Mouse (Mus musculus) neural tube, embryonic 12.5 days (tissue): Measurements from ENCODE around the gene Polm. TPM values are rescaled to one million over a fixed set of nuclear protein-coding genes. Genes with fewer than 3 reads are reported as not detected.

Experiments
- ATAC-seq: fragments of 200-750 bp; cut with Nextera tagmentation; 2 replicates; pipeline ENCODE4 v1.8.0; 2017; ENCODE audit warnings: low read depth, mild to moderate bottlenecking, moderate TSS enrichment, moderate library complexity; ENCODE audit not compliant: low FRiP score
- H3K27ac ChIP-seq: fragments of 300-500 bp; sonication (generic); 2 replicates; pipeline ENCODE4 v1.5.1; 2016
- H3K27me3 ChIP-seq: fragments of 300-500 bp; sonication (generic); replicated peaks from 2 replicates; pipeline ENCODE4 v1.6.1; 2016; ENCODE audit warnings: mild to moderate bottlenecking
- H3K36me3 ChIP-seq: fragments of 300-500 bp; sonication (generic); 2 replicates; pipeline ENCODE4 v1.6.1; 2016; ENCODE audit warnings: mild to moderate bottlenecking
- H3K4me1 ChIP-seq: fragments of 300-500 bp; sonication (generic); 2 replicates; pipeline ENCODE4 v1.6.1; 2016
- H3K4me2 ChIP-seq: fragments of 300-500 bp; sonication (generic); replicated peaks from 2 replicates; pipeline ENCODE4 v1.6.1; 2016; ENCODE audit warnings: mild to moderate bottlenecking
- H3K4me3 ChIP-seq: fragments of 300-500 bp; sonication (generic); 2 replicates; pipeline ENCODE4 v1.5.1; 2016
- H3K9ac ChIP-seq: fragments of 300-500 bp; sonication (generic); 2 replicates; pipeline ENCODE4 v1.6.1; 2016; ENCODE audit warnings: mild to moderate bottlenecking
- H3K9me3 ChIP-seq: fragments of 300-500 bp; sonication (generic); 2 replicates; pipeline ENCODE4 v1.6.1; 2016; ENCODE audit warnings: mild to moderate bottlenecking
- WGBS: fragments of 180-500 bp; shearing (Covaris S2); methylation state at CpG from one replicate; pipeline ENCODE4 v1.1.7; 2016; 5-methylcytosine and 5-hydroxymethylcytosine counted together
- polyA plus RNA-seq: library from polyadenylated mRNA; unstranded; fragments of >200 nt; fragmentation: Nextera tagmentation; extraction: Ambion mirVana; gene quantifications from 2 replicates; pipeline ENCODE4 v1.2.1, GENCODE M21; 2016

Polm gene
- polyA plus RNA-seq = 6.6 and 7.0 TPM in 2 replicates

- Histone ChIP-seq H3K4me1 (peaks cover 6% of the 10 kb centered on the region), H3K27ac (peak within 1 kb of the TSS; percentile 26; the same call in 1 of the 2 replicates), H3K36me3 (no peaks in the 10 kb centered on the region), H3K4me2 (peak within 1 kb of the TSS; percentile 90), H3K9me3 (no peaks in the 10 kb centered on the region), H3K9ac (peak within 1 kb of the TSS; percentile 74), H3K27me3 (no peaks in the 10 kb centered on the region), H3K4me3 (peak within 1 kb of the TSS; percentile 70)
- ATAC-seq = peak; percentile 94
- under 1% methylated on average over 63 of the region's 63 CpGs for WGBS
Measured at GRCm38 (mm10) chr11:5837251-5838246, at the start of gene Polm. Gene Polm, minus strand, starts transcription at chr11:5838016.

- H3K4me1 ChIP-seq = peaks cover 16% of the 10 kb centered on the region
- ATAC-seq = peak; percentile 26; the same call in 1 of the 2 replicates
- H3K27ac ChIP-seq = no peak overlapping the region
- 23% methylated on average over 5 of the region's 5 CpGs for WGBS
- no peaks in the 10 kb centered on the region for H3K36me3 ChIP-seq
- 0 out of 2 replicates have a peak overlapping the region, but pooled peaks have one; percentile 2 for H3K4me2 ChIP-seq
- H3K9me3 ChIP-seq = no peaks in the 10 kb centered on the region
- no peaks in the 10 kb centered on the region for H3K27me3 ChIP-seq
- H3K9ac ChIP-seq = 0 out of 2 replicates have a peak overlapping the region, but pooled peaks have one; percentile 17
- no peak overlapping the region for H3K4me3 ChIP-seq
Measured at GRCm38 (mm10) chr11:5887250-5887649, 49.4 kb upstream of the Polm start.

- no peak overlapping the region for H3K27ac ChIP-seq
- no peak overlapping the region for H3K9ac ChIP-seq
- H3K4me1 ChIP-seq = peaks cover 11% of the 10 kb centered on the region
- no peaks in the 10 kb centered on the region for H3K9me3 ChIP-seq
- 24% methylated on average over 9 of the region's 9 CpGs for WGBS
- H3K4me2 ChIP-seq = no peak overlapping the region
- H3K27me3 ChIP-seq = no peaks in the 10 kb centered on the region
- ATAC-seq = no peak
- H3K4me3 ChIP-seq = no peak overlapping the region
- H3K36me3 ChIP-seq = no peaks in the 10 kb centered on the region
Measured at GRCm38 (mm10) chr11:5886187-5886586, 48.4 kb upstream of the Polm start.

GRCm38 (mm10) chr11:5882518-5882917 is 44.7 kb upstream of the Polm start:
- Histone ChIP-seq H3K4me3 (no peak overlapping the region), H3K27ac (no peak overlapping the region), H3K4me1 (peaks cover 11% of the 10 kb centered on the region), H3K4me2 (no peak overlapping the region), H3K27me3 (no peaks in the 10 kb centered on the region), H3K36me3 (no peaks in the 10 kb centered on the region), H3K9ac (no peak overlapping the region), H3K9me3 (no peaks in the 10 kb centered on the region)
- ATAC-seq = no peak
- 82% methylated on average over 8 of the region's 8 CpGs for WGBS

- no peak overlapping the region for H3K4me2 ChIP-seq
Measured at GRCm38 (mm10) chr11:5879905-5880304, 42.1 kb upstream of the Polm start.

GRCm38 (mm10) chr11:5878661-5879060 is 40.8 kb upstream of the Polm start:
- Histone ChIP-seq H3K27me3 (no peaks in the 10 kb centered on the region), H3K27ac (peak overlapping the region; percentile 39; the same call in 1 of the 2 replicates), H3K9ac (peak overlapping the region; percentile 47; the same call in 1 of the 2 replicates), H3K9me3 (no peaks in the 10 kb centered on the region), H3K36me3 (peaks cover 22% of the 10 kb centered on the region), H3K4me3 (peak overlapping the region; percentile 61; the same call in 1 of the 2 replicates), H3K4me2 (peak overlapping the region; percentile 58), H3K4me1 (peaks cover 10% of the 10 kb centered on the region)
- 54% methylated on average over 8 of the region's 8 CpGs for WGBS
- ATAC-seq = no peak

More at GRCm38 (mm10) chr11:5879905-5880304, 42.1 kb upstream of the Polm start:
- H3K4me3 ChIP-seq = no peak overlapping the region
- peaks cover 10% of the 10 kb centered on the region for H3K4me1 ChIP-seq
- H3K9ac ChIP-seq = no peak overlapping the region
- peaks cover 10% of the 10 kb centered on the region for H3K36me3 ChIP-seq
- no peaks in the 10 kb centered on the region for H3K27me3 ChIP-seq
- WGBS = 50% methylated on average over 5 of the region's 5 CpGs
- no peaks in the 10 kb centered on the region for H3K9me3 ChIP-seq
- H3K27ac ChIP-seq = no peak overlapping the region
- ATAC-seq = no peak

GRCm38 (mm10) chr11:5877921-5878526 is 40.2 kb upstream of the Polm start, which contains the start of gene Pold2:
Gene Pold2, minus strand, starts transcription at chr11:5878292.
- 0% methylated on average over 52 of the region's 52 CpGs for WGBS
- Histone ChIP-seq H3K27me3 (no peaks in the 10 kb centered on the region), H3K36me3 (peaks cover 29% of the 10 kb centered on the region), H3K4me2 (peak within 1 kb of the TSS; percentile 58), H3K9ac (peak within 1 kb of the TSS; percentile 53), H3K9me3 (no peaks in the 10 kb centered on the region), H3K27ac (peak within 1 kb of the TSS; percentile 39; the same call in 1 of the 2 replicates), H3K4me3 (peak within 1 kb of the TSS; percentile 61), H3K4me1 (peaks cover 10% of the 10 kb centered on the region)
- ATAC-seq = peak; percentile 98

- H3K27me3 ChIP-seq = no peaks in the 10 kb centered on the region
- H3K4me1 ChIP-seq = peaks cover 10% of the 10 kb centered on the region
- H3K4me2 ChIP-seq = peak overlapping the region; percentile 58
- peak overlapping the region; percentile 48 for H3K9ac ChIP-seq
- peak overlapping the region; percentile 61 for H3K4me3 ChIP-seq
- H3K9me3 ChIP-seq = no peaks in the 10 kb centered on the region
- no peak for ATAC-seq
- H3K36me3 ChIP-seq = peaks cover 35% of the 10 kb centered on the region
- no peak overlapping the region for H3K27ac ChIP-seq
- 6% methylated on average over 5 of the region's 5 CpGs for WGBS
Measured at GRCm38 (mm10) chr11:5877421-5877820, 39.6 kb upstream of the Polm start.

GRCm38 (mm10) chr11:5873192-5873591 is 35.4 kb upstream of the Polm start:
- peaks cover 61% of the 10 kb centered on the region for H3K36me3 ChIP-seq
- H3K4me3 ChIP-seq = no peak overlapping the region
- 98% methylated on average over 9 of the region's 9 CpGs for WGBS
- no peaks in the 10 kb centered on the region for H3K9me3 ChIP-seq
- H3K27me3 ChIP-seq = no peaks in the 10 kb centered on the region
- H3K4me2 ChIP-seq = no peak overlapping the region
- H3K4me1 ChIP-seq = peaks cover 10% of the 10 kb centered on the region
- no peak overlapping the region for H3K9ac ChIP-seq
- ATAC-seq = no peak
- H3K27ac ChIP-seq = no peak overlapping the region

- H3K36me3 ChIP-seq = peaks cover 61% of the 10 kb centered on the region
- H3K9me3 ChIP-seq = no peaks in the 10 kb centered on the region
- no peak overlapping the region for H3K4me2 ChIP-seq
- H3K4me1 ChIP-seq = peaks cover 10% of the 10 kb centered on the region
- H3K27ac ChIP-seq = no peak overlapping the region
- no peak overlapping the region for H3K4me3 ChIP-seq
- H3K9ac ChIP-seq = no peak overlapping the region
- H3K27me3 ChIP-seq = no peaks in the 10 kb centered on the region
- ATAC-seq = no peak
- 94% methylated on average over 11 of the region's 11 CpGs for WGBS
Measured at GRCm38 (mm10) chr11:5872707-5873106, 34.9 kb upstream of the Polm start.

- Histone ChIP-seq H3K9me3 (no peaks in the 10 kb centered on the region), H3K4me1 (no peaks in the 10 kb centered on the region), H3K36me3 (peaks cover 53% of the 10 kb centered on the region), H3K9ac (no peak overlapping the region), H3K27ac (no peak overlapping the region), H3K4me2 (no peak overlapping the region), H3K27me3 (no peaks in the 10 kb centered on the region), H3K4me3 (no peak overlapping the region)
- 93% methylated on average over 16 of the region's 16 CpGs for whole genome bisulfite sequencing
- no peak for ATAC-seq
Measured at GRCm38 (mm10) chr11:5870069-5870468, 32.3 kb upstream of the Polm start.

GRCm38 (mm10) chr11:5869331-5869730 is 31.5 kb upstream of the Polm start:
- Histone ChIP-seq H3K4me2 (no peak overlapping the region), H3K4me3 (no peak overlapping the region), H3K9me3 (no peaks in the 10 kb centered on the region), H3K36me3 (peaks cover 46% of the 10 kb centered on the region), H3K27ac (no peak overlapping the region), H3K4me1 (no peaks in the 10 kb centered on the region), H3K27me3 (no peaks in the 10 kb centered on the region), H3K9ac (no peak overlapping the region)
- WGBS = 94% methylated on average over 16 of the region's 16 CpGs
- no peak for ATAC-seq
